Mouse (Mus musculus) regulatory T cell (primary cell): ENCODE results near the gene Cga.
"Not testable (repeated sequence)": the region's sequence is repeated elsewhere in the genome, so short reads cannot be mapped to it uniquely, and the experiment has no call there.

Experiments
- in situ Hi-C: fragments of 300-600 bp; cut with MboI, MseI; formaldehyde crosslinking; loops from one replicate; pipeline ENCODE4 v1.15.1; 2025; ENCODE audit warnings: high pct_unique_total_duplicates

Cga gene

DNA sequence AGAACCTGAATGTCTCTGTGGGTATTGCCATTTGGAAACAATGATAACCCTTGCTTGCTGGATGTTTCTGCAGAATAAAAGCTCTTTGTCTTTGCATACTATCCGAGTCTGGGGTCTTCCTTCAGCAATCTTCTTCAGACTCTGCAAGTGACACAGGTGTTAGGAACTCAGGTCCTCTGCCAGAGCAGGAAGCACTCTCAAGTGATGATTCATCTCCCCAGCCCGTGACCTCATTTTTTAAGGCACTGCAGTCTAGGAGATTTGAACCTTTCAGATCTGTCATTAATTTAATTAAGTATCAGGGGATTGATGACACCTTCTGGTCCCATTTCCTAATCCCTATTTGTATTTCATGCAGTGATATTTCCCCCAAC, 3.8 kb upstream of the Cga start:
- in situ Hi-C loops = no loop called here

DNA sequence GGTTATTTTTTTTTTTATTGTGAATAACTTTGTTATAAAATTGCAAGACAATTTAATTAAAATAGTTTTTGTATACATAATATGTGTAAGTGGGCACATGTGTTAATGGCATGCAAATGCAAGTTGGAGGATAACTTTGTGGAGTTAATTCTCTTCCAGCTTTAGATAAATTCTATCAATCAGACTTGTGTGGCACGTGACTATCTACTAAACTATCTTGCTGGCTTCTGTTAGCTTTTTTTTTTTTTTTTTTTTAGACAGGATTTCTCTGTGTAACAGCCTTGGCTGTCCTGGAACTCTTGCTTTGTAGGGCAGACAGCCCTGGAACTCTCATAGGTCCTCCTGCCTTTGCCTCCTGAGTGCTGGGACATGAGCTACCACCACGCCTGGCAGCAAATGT, 4.9 kb downstream of the Cga start:
- in situ Hi-C loops = no loop called here

DNA sequence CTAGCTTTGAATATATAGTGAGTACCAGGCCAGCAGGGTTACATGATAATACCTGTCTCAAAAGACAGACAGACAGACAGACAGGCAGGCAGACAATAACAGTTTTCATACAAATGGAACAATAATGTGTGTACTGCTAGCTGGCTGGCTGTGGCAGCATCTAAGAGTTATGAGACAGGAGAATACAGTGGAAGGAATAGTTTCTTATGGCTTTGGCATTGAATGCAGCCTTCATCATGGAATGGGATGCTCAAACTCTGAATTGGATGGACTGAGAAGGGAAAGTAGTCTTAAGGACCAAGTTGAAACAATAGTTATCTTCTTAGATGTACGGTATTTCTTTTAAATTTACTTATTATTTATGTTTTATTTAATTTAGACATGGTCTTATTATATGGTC, 5.7 kb downstream of the Cga start:
- in situ Hi-C loops = no loop called here

DNA sequence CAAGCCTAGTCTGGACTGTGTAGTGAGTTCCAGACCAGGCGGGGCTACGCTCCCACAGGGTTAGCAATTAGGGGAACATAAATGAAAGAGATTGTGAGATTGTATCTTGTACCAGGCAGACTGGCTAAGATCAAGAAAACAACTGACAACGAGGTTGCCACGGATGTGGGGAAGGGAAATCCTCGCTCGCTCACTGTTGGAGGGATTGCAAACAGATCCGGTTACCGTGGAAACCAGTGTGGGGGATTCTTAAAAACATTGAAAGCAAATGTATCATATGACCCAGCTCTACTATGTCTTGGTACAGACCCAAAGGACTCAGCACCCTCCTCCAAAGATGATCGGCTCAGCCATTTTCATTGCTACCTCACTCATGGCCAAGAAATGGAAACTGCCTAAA, 6.6 kb downstream of the Cga start:
- in situ Hi-C loops = no loop called here

DNA sequence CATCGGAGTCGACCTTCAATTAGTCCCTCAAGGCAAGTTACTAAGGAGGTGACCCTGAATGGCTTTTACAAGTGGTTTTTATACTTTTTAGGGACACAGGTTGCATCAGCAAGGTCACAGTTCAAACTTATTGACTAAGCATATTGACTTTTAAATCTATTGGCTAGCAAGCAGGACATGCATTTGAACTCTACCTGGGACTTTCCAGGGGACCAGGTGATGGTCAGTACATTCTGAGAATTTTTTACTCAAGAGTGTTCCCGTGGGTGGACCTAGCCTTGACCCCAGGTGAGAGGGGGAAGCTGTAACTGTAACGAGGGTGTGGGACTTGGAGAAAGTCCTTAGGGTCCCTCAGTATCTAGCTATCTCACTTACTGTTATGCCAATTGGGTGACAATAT, 7.6 kb downstream of the Cga start:
- in situ Hi-C loops = no loop called here

DNA sequence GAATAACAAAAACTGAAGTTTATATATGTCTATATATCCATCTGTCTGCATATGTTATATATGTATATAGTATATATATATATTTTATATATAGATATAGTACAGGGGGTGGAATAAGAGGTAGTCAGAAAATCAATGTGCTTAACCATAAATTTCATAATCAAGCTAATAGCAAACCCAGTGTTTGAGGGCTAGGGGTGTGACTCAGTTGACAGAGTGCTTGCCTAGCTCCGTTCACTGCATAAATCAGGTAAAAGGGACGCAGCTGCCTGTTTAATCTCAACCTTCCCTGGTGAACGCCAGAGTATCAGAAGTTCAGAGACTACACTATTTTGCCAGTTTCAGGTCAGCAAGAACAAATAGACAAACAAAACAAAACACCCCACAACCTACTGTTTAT, 8.0 kb downstream of the Cga start:
- in situ Hi-C loops = not testable (repeated sequence)

DNA sequence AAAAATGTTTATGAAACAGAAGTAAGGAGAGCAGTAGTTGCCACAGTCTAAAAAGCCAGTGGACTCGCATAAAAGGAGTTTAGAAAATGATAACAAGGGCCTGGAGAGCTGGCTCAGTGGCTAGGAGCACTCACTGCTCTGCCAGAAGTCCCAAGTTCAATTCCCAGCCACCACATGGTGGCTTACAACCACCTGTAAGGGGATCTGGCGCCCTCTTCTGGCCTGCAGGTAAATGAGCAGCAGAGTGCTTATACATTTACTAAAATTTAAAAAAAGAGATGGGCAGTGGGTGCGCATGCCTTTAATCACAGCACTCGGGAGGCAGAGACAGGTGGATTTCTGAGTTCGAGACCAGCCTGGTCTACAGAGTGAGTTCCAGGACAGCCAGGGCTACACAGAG, 11.8 kb downstream of the Cga start:
- in situ Hi-C loops = no loop called here

DNA sequence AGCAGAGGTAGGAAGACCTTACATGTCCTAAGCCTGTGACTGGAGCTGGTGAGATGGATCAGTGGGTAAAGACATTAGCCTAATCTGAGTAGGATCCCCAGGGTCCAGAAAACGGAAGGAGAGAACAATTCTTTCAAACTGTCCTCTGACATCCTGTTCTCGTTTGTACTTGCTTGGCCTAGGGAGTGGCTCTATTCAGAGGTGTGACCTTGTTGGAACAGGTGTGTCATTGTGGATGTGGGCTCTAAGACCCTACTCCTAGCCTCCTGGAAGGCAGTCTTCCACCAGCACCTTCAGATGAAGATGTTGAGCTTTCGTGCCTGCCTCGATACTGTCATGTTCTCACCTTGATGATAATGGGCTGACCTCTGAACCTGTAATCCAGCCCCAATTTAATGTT, 12.6 kb downstream of the Cga start:
- in situ Hi-C loops = no loop called here

DNA sequence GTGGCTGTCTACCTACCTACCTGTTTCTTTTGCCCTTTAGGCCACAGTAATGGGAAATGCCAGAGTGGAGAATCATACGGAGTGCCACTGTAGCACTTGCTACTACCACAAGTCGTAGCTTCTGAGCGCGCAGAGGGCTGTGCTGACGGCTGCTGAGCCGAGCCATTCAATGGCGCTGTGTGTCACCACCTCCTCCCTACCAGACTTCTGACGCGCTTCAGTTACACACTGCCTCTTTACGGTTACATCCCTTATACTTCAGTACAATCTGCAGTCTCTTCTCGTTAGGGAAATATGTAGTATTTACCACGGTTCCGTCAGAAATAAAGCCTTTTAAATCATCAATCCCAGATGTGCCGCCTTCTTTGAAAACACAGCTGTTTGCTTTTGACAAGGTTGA, 13.4 kb downstream of the Cga start:
- in situ Hi-C loops = no loop called here

DNA sequence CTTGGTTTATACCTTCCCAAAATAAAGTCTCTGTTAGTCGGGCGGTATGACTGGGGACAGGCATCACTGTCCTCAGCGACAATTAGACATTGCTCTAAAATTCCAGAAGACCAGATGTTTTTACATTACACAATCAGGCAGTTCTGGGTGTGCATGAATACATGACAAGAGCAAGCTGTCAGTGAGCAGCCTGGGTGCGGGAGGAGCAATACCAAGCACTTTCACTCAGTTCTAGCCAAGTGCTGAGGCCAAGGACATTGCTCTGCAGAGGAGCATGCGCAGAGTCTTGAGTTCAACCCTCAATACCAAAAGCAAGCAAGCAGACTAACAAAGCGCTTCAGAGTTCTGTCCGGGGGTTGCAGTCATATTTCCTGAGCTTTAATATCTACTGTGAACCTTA, 14.5 kb downstream of the Cga start:
- in situ Hi-C loops = no loop called here

DNA sequence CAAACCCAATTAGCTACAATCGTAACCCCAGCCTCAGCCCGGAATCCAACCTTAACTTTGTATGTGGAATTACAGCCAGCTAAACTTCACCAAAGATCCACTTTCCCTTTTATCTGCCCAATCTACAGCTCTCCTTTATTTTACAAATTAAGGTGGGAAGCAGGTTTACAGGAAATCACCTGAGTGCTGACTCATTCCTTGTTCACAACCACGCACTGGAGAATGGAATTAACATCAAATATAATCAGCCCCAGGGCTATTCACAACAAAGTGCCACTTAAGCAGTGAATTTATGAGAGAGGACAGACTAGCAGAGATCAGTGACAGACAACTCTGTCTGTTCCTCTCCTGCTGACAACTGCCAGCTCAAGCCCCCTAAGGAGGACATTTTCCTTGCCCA, 17.8 kb downstream of the Cga start:
- in situ Hi-C loops = loop anchor here (5.0 kb wide), 1 partner anchor 119 kb away; no protein-coding TSS in a partner anchor

DNA sequence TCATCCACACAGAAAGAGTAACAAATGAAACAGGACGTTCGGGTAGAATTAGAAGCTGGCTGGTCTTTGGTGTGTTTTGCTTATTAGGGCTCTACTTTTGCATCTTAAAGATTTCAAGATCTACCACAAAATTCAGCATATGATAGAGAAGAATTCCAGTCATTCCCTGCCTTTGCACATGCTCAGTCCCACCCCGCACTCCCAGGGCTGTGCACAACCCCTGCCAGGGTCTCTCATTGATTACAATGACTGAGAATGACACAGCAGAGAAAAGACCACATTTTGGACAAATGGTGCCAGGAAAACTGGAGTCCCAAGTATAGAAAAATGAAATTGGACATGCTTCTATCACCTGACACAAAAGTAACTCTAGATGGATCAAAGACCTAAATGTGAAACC, 18.6 kb downstream of the Cga start:
- in situ Hi-C loops = loop anchor here (5.0 kb wide), 1 partner anchor 120 kb away; no protein-coding TSS in a partner anchor

DNA sequence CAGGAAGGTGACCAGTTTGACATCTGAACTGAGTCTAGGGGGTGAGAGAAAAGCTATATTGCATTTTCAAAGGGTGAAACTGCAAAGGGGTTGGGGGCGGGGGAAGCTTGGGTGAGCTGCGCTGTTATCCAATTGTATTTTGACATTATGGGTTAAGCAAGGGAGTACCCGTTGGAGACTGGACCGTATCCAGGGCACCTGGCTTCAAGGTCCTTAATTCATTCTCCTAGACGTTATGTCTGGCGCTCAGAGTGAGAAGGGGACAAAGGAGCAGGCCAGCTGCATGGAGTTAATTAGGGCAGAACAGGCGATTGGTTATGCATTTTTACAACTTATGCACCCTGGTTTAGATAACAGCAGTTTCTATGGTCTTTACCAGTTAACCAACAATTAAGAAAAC, 23.8 kb downstream of the Cga start:
- in situ Hi-C loops = no loop called here

DNA sequence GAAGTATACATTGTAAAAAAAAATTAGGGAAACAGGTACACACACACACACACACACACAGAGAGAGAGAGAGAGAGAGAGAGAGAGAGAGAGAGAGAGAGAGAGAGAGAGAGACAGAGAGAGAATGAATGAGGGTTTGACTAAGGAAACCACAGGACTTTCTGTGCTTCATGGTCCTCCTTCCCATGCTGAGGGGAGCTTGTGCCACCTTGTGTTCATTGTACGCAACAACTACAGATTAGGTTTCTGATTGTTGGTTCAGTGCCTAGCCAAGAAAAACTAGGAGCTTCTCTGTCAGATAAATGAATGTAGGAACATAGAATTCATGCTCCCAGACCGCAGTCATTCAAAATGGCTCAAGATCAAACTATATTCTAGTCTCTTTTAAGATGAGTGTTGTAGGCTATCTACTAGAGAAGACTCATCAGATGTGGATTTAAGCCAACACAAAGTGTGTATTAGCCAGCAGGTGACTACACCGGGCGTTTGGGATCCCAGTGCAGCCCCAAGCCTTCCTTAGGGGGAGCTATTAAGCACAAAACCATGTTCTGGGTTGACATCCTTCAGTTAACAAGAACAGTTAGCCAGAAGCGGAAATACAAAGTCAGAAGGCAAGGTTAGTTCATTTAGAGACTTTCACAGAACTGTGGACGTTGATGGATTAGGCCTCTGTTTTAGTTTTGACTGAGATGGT, 28.7 kb downstream of the Cga start:
- in situ Hi-C loops = no loop called here

DNA sequence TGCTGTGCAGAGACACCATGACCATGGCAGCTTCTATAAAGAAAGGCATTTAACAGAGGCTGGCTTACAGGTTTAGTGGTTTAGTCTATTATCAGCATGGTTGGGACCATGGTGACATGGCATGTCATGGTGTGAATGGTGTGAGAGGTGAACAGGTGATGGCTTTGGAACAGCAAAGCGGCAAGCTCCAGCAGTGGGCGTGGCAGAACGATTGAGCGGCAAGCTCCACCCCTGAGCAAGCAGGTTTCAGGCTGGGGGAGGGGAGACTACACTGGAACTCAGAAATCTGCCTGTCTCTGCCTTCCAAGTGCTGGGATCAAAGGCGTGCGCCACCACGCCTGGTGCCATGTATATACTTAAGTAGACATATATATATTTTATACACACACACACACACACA, 34.8 kb downstream of the Cga start:
- in situ Hi-C loops = loop anchor here (25.0 kb wide), 1 partner anchor 1859 kb away; no protein-coding TSS in a partner anchor

DNA sequence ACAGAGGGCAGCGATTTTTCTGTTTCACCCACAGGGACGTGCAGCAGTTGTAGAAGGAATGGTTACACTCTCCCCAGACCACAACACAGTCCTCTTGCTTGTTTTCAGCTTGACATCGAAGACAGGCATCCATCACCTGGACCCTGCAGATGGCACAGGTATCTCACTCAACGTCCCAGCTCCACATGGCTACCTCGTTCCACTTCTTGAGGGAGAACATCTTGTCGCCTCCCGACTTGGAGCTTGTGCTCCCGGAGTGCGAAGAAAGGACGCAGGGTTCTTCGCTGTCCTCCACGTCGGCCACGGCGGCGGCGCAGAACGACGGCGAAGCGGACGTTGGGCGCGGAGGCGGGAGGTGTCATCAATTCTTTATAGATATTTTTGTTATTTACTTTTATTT, 47.5 kb downstream of the Cga start:
- in situ Hi-C loops = loop anchor here (25.0 kb wide), 1 partner anchor 1846 kb away; no protein-coding TSS in a partner anchor

DNA sequence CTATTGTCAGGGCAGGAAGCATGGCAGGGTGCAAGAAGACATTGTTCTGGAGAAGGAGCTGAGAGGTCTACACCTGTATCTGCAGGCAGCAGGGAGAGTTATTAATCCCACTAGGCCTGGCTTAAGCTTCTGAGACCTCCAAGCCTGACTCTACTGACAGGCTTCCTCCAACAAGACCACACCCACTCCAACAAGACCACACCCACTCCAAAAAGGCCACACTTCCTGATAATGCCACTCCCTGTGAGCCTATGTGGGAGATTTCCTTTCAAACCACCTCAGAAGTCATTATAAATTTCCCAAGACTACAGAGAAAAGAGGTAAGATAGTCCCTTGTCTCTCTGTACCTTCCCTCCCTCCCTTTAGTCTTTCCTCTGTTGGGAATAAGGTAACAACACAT, 53.6 kb downstream of the Cga start:
- in situ Hi-C loops = loop anchor here (25.0 kb wide), 1 partner anchor 1840 kb away; no protein-coding TSS in a partner anchor

DNA sequence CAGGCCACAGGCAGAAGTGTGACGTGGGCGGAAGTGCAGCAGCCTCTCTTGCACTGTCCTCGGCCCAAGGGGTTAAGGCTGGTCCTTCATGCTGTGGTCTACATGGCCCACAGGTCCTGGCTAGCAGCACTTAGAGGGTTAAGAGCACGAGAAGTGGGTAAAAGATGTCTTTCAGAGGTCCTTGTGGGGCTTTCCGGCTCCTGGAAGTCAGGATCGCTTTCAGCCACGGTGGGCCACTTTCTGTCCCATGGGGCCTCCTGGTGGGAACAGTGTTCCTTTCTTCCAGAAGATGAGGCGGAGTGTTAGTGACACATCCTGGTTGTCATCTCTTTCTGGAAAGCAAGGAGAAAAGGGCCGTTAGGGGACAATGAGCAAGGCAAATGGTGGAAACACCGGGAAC, 60.1 kb downstream of the Cga start:
- in situ Hi-C loops = loop anchor here (10.0 kb wide), 2 partner anchors 211 to 241 kb away; no protein-coding TSS in a partner anchor
